Mouse (Mus musculus) G1E (cell line): ENCODE results near the gene Fmr1.

ENCODE experiments used
- CTCF ChIP-seq: IDR thresholded peaks from 2 replicates; pipeline ENCODE4 v1.5.1; 2012; ENCODE audit warnings: low read depth, low read length, inconsistent platforms, mixed read lengths
- GATA1 ChIP-seq: IDR thresholded peaks from 2 replicates; pipeline ENCODE4 v1.6.1; 2012; ENCODE audit warnings: borderline replicate concordance, low read length, inconsistent platforms, mixed read lengths
- GATA2 ChIP-seq: IDR thresholded peaks from 2 replicates; pipeline ENCODE4 v1.6.1; 2012; ENCODE audit warnings: low read depth, low read length, inconsistent platforms, borderline replicate concordance
- POLR2AphosphoS5 ChIP-seq: IDR thresholded peaks from 2 replicates; pipeline ENCODE4 v1.6.1; 2012; ENCODE audit warnings: low read depth, low read length, inconsistent platforms; ENCODE audit not compliant: insufficient replicate concordance
- TAL1 ChIP-seq: conservative IDR thresholded peaks from 2 replicates; pipeline ENCODE4 v1.6.1; 2012; ENCODE audit warnings: low read depth, low read length, inconsistent platforms, mixed read lengths

GRCm38 (mm10) chrX:68678333-68678740 lies at the start of gene Fmr1:
- TF ChIP-seq CTCF (no peak), TAL1 (no peak), GATA2 (no peak), POLR2AphosphoS5 (no peak), GATA1 (no peak)
